Mouse (Mus musculus): ENCODE measurements around the gene Tbl2. TPM values are rescaled to one million over a fixed set of nuclear protein-coding genes. Genes with fewer than 3 reads are reported as not detected.

Tbl2 gene
- polyA plus RNA-seq, 1 experiment from 2014 or later: 8.7 TPM

DNA sequence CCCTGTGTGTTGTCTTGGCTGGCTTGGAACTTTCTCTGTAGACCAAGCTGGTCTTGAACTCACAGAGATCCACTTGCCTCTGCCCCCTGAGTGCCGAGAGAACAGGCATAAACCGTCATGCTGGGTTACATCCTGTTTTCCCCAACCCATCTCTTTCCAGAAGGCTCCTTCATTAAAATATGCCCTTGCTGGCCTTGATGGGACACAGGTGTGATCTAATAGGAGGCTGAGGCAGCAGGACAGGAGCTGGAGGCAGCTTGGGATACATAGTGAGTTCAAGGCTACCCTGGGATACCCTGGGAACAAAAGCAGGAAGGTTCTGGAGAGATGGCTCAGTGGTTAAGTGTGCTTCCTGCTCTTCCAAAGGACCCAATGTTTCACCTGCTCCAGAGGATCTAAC, 9.6 kb upstream of the Tbl2 start:
- no peaks in the 10 kb centered on the region for H3K27me3 ChIP-seq (replicated peaks; ENCODE audit: insufficient read depth, low read length)
- TF ChIP-seq CTCF (IDR thresholded peaks at IDR 0.05) (no peak), EP300 (IDR thresholded peaks at IDR 0.05) (no peak)
- 64% methylated on average over 2 of the region's 2 CpGs for WGBS
- no peak overlapping the region for H3K4me3 ChIP-seq (ENCODE audit: low read depth, low read length)
- H3K36me3 ChIP-seq (ENCODE audit: insufficient read depth, low read length): no peaks in the 10 kb centered on the region
- DNase-seq (ENCODE audit: low spot score) (no peak), ATAC-seq (no peak)
- no peak overlapping the region for H3K4me2 ChIP-seq (replicated peaks; ENCODE audit: low read depth, low read length)
- H3K9ac ChIP-seq (replicated peaks; ENCODE audit: low read depth): no peak overlapping the region
- no peak overlapping the region for H3K27ac ChIP-seq (ENCODE audit: low read length)
- H3K4me1 ChIP-seq (ENCODE audit: insufficient read depth, low read depth, low read length): no peaks in the 10 kb centered on the region
- H3K9me3 ChIP-seq (ENCODE audit: low read length): no peaks in the 10 kb centered on the region

- no peaks in the 10 kb centered on the region for H3K9me3 ChIP-seq (ENCODE audit: low read length)
- no peak overlapping the region for H3K4me3 ChIP-seq (ENCODE audit: low read depth, low read length)
- ATAC-seq: no peak
- H3K4me2 ChIP-seq (replicated peaks; ENCODE audit: low read depth, low read length): no peak overlapping the region
- TF ChIP-seq EP300 (IDR thresholded peaks at IDR 0.05) (no peak), CTCF (IDR thresholded peaks at IDR 0.05) (no peak)
- no peak overlapping the region for H3K27ac ChIP-seq (ENCODE audit: low read length)
- DNase-seq (ENCODE audit: low spot score): no peak
- no peak overlapping the region for H3K9ac ChIP-seq (replicated peaks; ENCODE audit: low read depth)
- WGBS: 44% methylated on average over 4 of the region's 4 CpGs
- H3K4me1 ChIP-seq (ENCODE audit: insufficient read depth, low read depth, low read length): 0 out of 2 replicates have a peak, but pooled peaks cover 3% of the 10 kb centered on the region
- no peaks in the 10 kb centered on the region for H3K27me3 ChIP-seq (replicated peaks; ENCODE audit: insufficient read depth, low read length)
- no peaks in the 10 kb centered on the region for H3K36me3 ChIP-seq (ENCODE audit: insufficient read depth, low read length)
Measured at GRCm38 (mm10) chr5:135144469-135144868, 5.0 kb upstream of the Tbl2 start.

GRCm38 (mm10) chr5:135145532-135145931, 3.9 kb upstream of the Tbl2 start:
- Histone ChIP-seq H3K4me2 (replicated peaks; ENCODE audit: low read depth, low read length) (no peak overlapping the region), H3K9ac (replicated peaks; ENCODE audit: low read depth) (no peak overlapping the region), H3K4me3 (ENCODE audit: low read depth, low read length) (no peak overlapping the region), H3K27ac (ENCODE audit: low read length) (no peak overlapping the region), H3K4me1 (ENCODE audit: insufficient read depth, low read depth, low read length) (peaks cover 8% of the 10 kb centered on the region), H3K27me3 (replicated peaks; ENCODE audit: insufficient read depth, low read length) (no peaks in the 10 kb centered on the region), H3K36me3 (ENCODE audit: insufficient read depth, low read length) (no peaks in the 10 kb centered on the region), H3K9me3 (ENCODE audit: low read length) (no peaks in the 10 kb centered on the region)
- ATAC-seq (no peak), DNase-seq (ENCODE audit: low spot score) (no peak)
- no peak for TF ChIP-seq EP300 (IDR thresholded peaks at IDR 0.05)
- no peak for TF ChIP-seq CTCF (IDR thresholded peaks at IDR 0.05)
- WGBS: 50% methylated on average over 3 of the region's 3 CpGs

DNA sequence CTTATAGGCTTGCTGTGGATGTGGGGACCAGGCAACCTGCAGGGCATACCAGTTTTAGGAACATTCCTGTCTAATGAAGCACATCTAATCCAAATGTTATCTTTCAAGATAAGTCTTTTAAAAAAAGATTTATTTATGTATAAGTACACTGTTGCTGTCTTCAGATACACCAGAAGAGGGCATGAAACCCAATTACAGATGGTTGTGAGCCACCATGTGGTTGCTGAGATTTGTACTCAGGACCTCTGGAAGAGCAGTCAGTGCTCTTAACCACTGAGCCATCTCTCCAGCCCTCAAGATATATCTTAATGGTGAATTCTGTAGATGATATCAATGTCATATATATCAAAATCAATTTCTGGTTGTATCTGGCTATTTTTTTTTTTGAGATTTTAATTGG, 3.5 kb upstream of the Tbl2 start:
- no peak for ATAC-seq
- Histone ChIP-seq H3K9me3 (ENCODE audit: low read length) (no peaks in the 10 kb centered on the region), H3K4me2 (replicated peaks; ENCODE audit: low read depth, low read length) (no peak overlapping the region), H3K4me1 (ENCODE audit: insufficient read depth, low read depth, low read length) (peaks cover 9% of the 10 kb centered on the region), H3K36me3 (ENCODE audit: insufficient read depth, low read length) (no peaks in the 10 kb centered on the region), H3K27ac (ENCODE audit: low read length) (no peak overlapping the region), H3K9ac (replicated peaks; ENCODE audit: low read depth) (no peak overlapping the region), H3K4me3 (ENCODE audit: low read depth, low read length) (no peak overlapping the region), H3K27me3 (replicated peaks; ENCODE audit: insufficient read depth, low read length) (no peaks in the 10 kb centered on the region)
- DNase-seq (ENCODE audit: low spot score): no peak
- no peak for TF ChIP-seq EP300 (IDR thresholded peaks at IDR 0.05)
- TF ChIP-seq CTCF (IDR thresholded peaks at IDR 0.05): no peak

DNA sequence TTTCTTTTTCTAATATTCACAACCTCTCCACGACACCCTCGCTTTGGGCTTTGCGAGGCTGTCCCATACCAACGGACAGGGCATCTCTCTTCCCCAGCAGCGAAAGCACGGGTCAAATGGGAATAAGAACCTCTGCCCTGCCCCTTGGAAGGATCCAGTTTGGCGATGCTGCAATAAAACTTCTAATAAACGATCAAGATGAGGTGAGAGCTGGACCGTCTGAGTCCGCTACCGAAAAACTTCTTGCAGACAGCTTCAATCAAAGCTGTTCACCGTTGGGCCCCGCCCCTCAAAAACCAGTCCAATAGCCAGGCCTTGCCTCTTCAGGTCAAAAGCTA, 773 bp upstream of the Tbl2 start:
- peak overlapping the region; percentile 63 for H3K4me2 ChIP-seq (replicated peaks; ENCODE audit: low read depth, low read length)
- no peaks in the 10 kb centered on the region for H3K36me3 ChIP-seq (ENCODE audit: insufficient read depth, low read length)
- no peaks in the 10 kb centered on the region for H3K9me3 ChIP-seq (ENCODE audit: low read length)
- peak overlapping the region; percentile 16; the same call in 1 of the 2 replicates for H3K9ac ChIP-seq (replicated peaks; ENCODE audit: low read depth)
- under 1% methylated on average over 13 of the region's 13 CpGs for WGBS
- TF ChIP-seq CTCF (IDR thresholded peaks at IDR 0.05) (no peak), EP300 (IDR thresholded peaks at IDR 0.05) (no peak)
- peaks cover 9% of the 10 kb centered on the region for H3K4me1 ChIP-seq (ENCODE audit: insufficient read depth, low read depth, low read length)
- H3K4me3 ChIP-seq (ENCODE audit: low read depth, low read length): peak overlapping the region; percentile 74
- ATAC-seq (no peak), DNase-seq (ENCODE audit: low spot score) (no peak)
- H3K27ac ChIP-seq (ENCODE audit: low read length): peak overlapping the region; percentile 51
- H3K27me3 ChIP-seq (replicated peaks; ENCODE audit: insufficient read depth, low read length): no peaks in the 10 kb centered on the region

GRCm38 (mm10) chr5:135149820-135150178, 342 bp downstream of the Tbl2 start:
- H3K4me3 ChIP-seq (ENCODE audit: low read depth, low read length): peak overlapping the region; percentile 74
- ATAC-seq (no peak), DNase-seq (ENCODE audit: low spot score) (no peak)
- peaks cover 9% of the 10 kb centered on the region for H3K4me1 ChIP-seq (ENCODE audit: insufficient read depth, low read depth, low read length)
- no peaks in the 10 kb centered on the region for H3K27me3 ChIP-seq (replicated peaks; ENCODE audit: insufficient read depth, low read length)
- peak overlapping the region; percentile 89; the same call in 1 of the 2 replicates for H3K27ac ChIP-seq (ENCODE audit: low read length)
- H3K9ac ChIP-seq (replicated peaks; ENCODE audit: low read depth): peak overlapping the region; percentile 60
- peak overlapping the region; percentile 93 for H3K4me2 ChIP-seq (replicated peaks; ENCODE audit: low read depth, low read length)
- no peaks in the 10 kb centered on the region for H3K9me3 ChIP-seq (ENCODE audit: low read length)
- WGBS: 0% methylated on average over 19 of the region's 23 CpGs
- TF ChIP-seq EP300 (IDR thresholded peaks at IDR 0.05): no peak
- TF ChIP-seq CTCF (IDR thresholded peaks at IDR 0.05): no peak
- peaks cover 4% of the 10 kb centered on the region; the same call in 1 of the 2 replicates for H3K36me3 ChIP-seq (ENCODE audit: insufficient read depth, low read length)

- H3K4me1 ChIP-seq (ENCODE audit: insufficient read depth, low read depth, low read length): no peaks in the 10 kb centered on the region
- H3K27ac ChIP-seq (ENCODE audit: low read length): no peak overlapping the region
- DNase-seq (ENCODE audit: low spot score): no peak
- H3K4me3 ChIP-seq (ENCODE audit: low read depth, low read length): no peak overlapping the region
- WGBS: 98% methylated on average over 4 of the region's 4 CpGs
- H3K9me3 ChIP-seq (ENCODE audit: low read length): no peaks in the 10 kb centered on the region
- no peak overlapping the region for H3K4me2 ChIP-seq (replicated peaks; ENCODE audit: low read depth, low read length)
- ATAC-seq: no peak
- no peak for TF ChIP-seq EP300 (IDR thresholded peaks at IDR 0.05)
- peak; percentile 39; the same call in 1 of the 2 replicates for TF ChIP-seq CTCF (IDR thresholded peaks at IDR 0.05)
- H3K36me3 ChIP-seq (ENCODE audit: insufficient read depth, low read length): peaks cover 13% of the 10 kb centered on the region; the same call in 1 of the 2 replicates
- H3K27me3 ChIP-seq (replicated peaks; ENCODE audit: insufficient read depth, low read length): no peaks in the 10 kb centered on the region
- H3K9ac ChIP-seq (replicated peaks; ENCODE audit: low read depth): no peak overlapping the region
Measured at GRCm38 (mm10) chr5:135156496-135156895, 7.0 kb downstream of the Tbl2 start.
